Mouse (Mus musculus): ENCODE results near the gene Ppp3ca. TPM values are rescaled to one million over a fixed set of nuclear protein-coding genes. Genes with fewer than 3 reads are reported as not detected.

The Ppp3ca gene
- polyA plus RNA-seq, 1 experiment, result 595 TPM

DNA sequence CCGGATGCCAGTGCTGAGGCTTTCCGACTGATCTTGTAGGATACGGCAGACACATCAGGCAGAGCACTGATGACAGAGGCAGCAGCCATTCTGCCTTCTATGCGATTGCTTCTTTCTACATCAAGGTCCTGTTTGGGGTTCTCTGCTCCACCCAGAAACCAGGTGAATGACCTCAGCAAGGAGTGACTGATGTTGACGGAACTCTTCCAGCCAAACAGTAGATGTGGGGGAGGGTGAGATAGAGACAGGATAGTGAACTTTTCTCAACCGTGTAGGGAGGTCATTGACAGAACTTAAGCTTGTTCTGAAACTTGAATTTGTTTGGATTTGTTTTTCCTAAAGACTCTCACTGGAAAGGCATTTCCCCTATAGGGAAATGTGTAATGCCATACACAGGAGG, 142.2 kb downstream of the Ppp3ca start:
- no peak overlapping the region for H3K27ac ChIP-seq (ENCODE audit: insufficient read depth, low read length)
- no peaks in the 10 kb centered on the region; the same call in 1 of the 2 replicates for H3K4me1 ChIP-seq (ENCODE audit: control insufficient read depth, insufficient read depth, low read length)
- no peak overlapping the region for H3K4me3 ChIP-seq (ENCODE audit: insufficient read depth, low read length)
- no peak for TF ChIP-seq CTCF (IDR thresholded peaks at IDR 0.05; ENCODE audit: extremely low read depth, insufficient read depth, low read length)
- no peak for TF ChIP-seq POLR2A (IDR thresholded peaks at IDR 0.05; ENCODE audit: extremely low read depth, insufficient read depth, low read length)

DNA sequence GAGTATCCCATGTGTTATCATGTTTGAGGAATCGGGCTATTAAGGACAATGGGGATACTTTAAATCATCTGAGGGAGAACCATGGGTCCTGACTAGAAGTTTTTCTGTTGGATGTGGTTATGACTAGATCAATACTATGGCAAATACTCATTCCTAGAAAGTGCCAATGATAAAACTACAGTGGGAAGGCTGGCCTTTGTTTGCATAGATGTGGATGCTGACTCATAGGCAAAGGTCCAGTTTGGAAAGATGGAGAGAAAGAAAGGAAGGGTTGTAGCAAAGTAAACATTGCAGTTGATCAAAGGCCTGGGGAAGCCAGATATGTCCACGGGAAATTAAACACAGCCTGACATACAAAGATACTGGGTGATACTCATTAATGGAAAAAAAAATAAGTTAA, 142.9 kb downstream of the Ppp3ca start:
- H3K27ac ChIP-seq (ENCODE audit: insufficient read depth, low read length), result no peak overlapping the region
- no peak for TF ChIP-seq CTCF (IDR thresholded peaks at IDR 0.05; ENCODE audit: extremely low read depth, insufficient read depth, low read length)
- no peak for TF ChIP-seq POLR2A (IDR thresholded peaks at IDR 0.05; ENCODE audit: extremely low read depth, insufficient read depth, low read length)
- peaks cover 2% of the 10 kb centered on the region for H3K4me1 ChIP-seq (ENCODE audit: control insufficient read depth, insufficient read depth, low read length)

GRCm38 (mm10) chr3:136813886-136814285, 144.0 kb downstream of the Ppp3ca start:
- no peak overlapping the region for H3K27ac ChIP-seq (ENCODE audit: insufficient read depth, low read length)
- H3K4me3 ChIP-seq (ENCODE audit: insufficient read depth, low read length), result no peak overlapping the region
- TF ChIP-seq POLR2A (IDR thresholded peaks at IDR 0.05; ENCODE audit: extremely low read depth, insufficient read depth, low read length), result no peak
- TF ChIP-seq CTCF (IDR thresholded peaks at IDR 0.05; ENCODE audit: extremely low read depth, insufficient read depth, low read length), result no peak
- peaks cover 2% of the 10 kb centered on the region for H3K4me1 ChIP-seq (ENCODE audit: control insufficient read depth, insufficient read depth, low read length)

More for the DNA sequence above, 142.9 kb downstream of the Ppp3ca start:
- no peak overlapping the region for H3K4me3 ChIP-seq (ENCODE audit: insufficient read depth, low read length)

GRCm38 (mm10) chr3:136814916-136815315, 145.0 kb downstream of the Ppp3ca start:
- no peak overlapping the region for H3K4me3 ChIP-seq (ENCODE audit: insufficient read depth, low read length)
- H3K4me1 ChIP-seq (ENCODE audit: control insufficient read depth, insufficient read depth, low read length), result peaks cover 7% of the 10 kb centered on the region
- no peak for TF ChIP-seq POLR2A (IDR thresholded peaks at IDR 0.05; ENCODE audit: extremely low read depth, insufficient read depth, low read length)
- TF ChIP-seq CTCF (IDR thresholded peaks at IDR 0.05; ENCODE audit: extremely low read depth, insufficient read depth, low read length), result no peak
- H3K27ac ChIP-seq (ENCODE audit: insufficient read depth, low read length), result no peak overlapping the region

DNA sequence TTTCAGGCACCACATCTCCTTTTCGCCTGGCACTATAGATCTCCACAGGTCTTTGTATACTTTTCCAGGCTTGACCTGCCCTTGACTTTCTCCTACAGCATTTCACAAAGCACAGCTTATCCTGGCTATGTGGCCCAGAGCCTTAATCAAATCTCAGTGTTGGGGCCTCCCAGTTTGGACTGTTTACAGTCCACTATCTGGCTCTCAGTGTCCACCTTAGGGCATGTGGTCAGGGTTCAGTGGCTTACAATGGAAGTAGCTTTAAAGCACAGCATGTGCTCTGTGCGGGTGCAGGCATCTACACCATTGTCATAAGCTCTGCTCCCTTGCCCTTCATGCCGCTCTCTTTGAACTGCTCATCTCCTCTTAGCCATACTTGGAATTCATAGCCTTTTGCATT, 146.4 kb downstream of the Ppp3ca start:
- H3K4me3 ChIP-seq (ENCODE audit: insufficient read depth, low read length), result no peak overlapping the region
- no peak overlapping the region for H3K27ac ChIP-seq (ENCODE audit: insufficient read depth, low read length)
- no peak for TF ChIP-seq CTCF (IDR thresholded peaks at IDR 0.05; ENCODE audit: extremely low read depth, insufficient read depth, low read length)
- TF ChIP-seq POLR2A (IDR thresholded peaks at IDR 0.05; ENCODE audit: extremely low read depth, insufficient read depth, low read length), result no peak
- peaks cover 13% of the 10 kb centered on the region for H3K4me1 ChIP-seq (ENCODE audit: control insufficient read depth, insufficient read depth, low read length)

GRCm38 (mm10) chr3:136818997-136819396, 149.1 kb downstream of the Ppp3ca start:
- TF ChIP-seq CTCF (IDR thresholded peaks at IDR 0.05; ENCODE audit: extremely low read depth, insufficient read depth, low read length), result no peak
- TF ChIP-seq POLR2A (IDR thresholded peaks at IDR 0.05; ENCODE audit: extremely low read depth, insufficient read depth, low read length), result no peak
- no peak overlapping the region; the same call in 1 of the 2 replicates for H3K27ac ChIP-seq (ENCODE audit: insufficient read depth, low read length)
- peaks cover 13% of the 10 kb centered on the region for H3K4me1 ChIP-seq (ENCODE audit: control insufficient read depth, insufficient read depth, low read length)
- no peak overlapping the region for H3K4me3 ChIP-seq (ENCODE audit: insufficient read depth, low read length)

- H3K27ac ChIP-seq (ENCODE audit: insufficient read depth, low read length), result peak overlapping the region; percentile 56
Observed at GRCm38 (mm10) chr3:136821039-136821438, 151.1 kb downstream of the Ppp3ca start.

GRCm38 (mm10) chr3:136821993-136822392, 152.1 kb downstream of the Ppp3ca start:
- Histone ChIP-seq H3K4me1 (ENCODE audit: control insufficient read depth, insufficient read depth, low read length) (peaks cover 13% of the 10 kb centered on the region), H3K4me3 (ENCODE audit: insufficient read depth, low read length) (no peak overlapping the region), H3K27ac (ENCODE audit: insufficient read depth, low read length) (no peak overlapping the region)
- no peak for TF ChIP-seq CTCF (IDR thresholded peaks at IDR 0.05; ENCODE audit: extremely low read depth, insufficient read depth, low read length)
- TF ChIP-seq POLR2A (IDR thresholded peaks at IDR 0.05; ENCODE audit: extremely low read depth, insufficient read depth, low read length), result no peak

More at GRCm38 (mm10) chr3:136821039-136821438, 151.1 kb downstream of the Ppp3ca start:
- Histone ChIP-seq H3K4me3 (ENCODE audit: insufficient read depth, low read length) (no peak overlapping the region), H3K4me1 (ENCODE audit: control insufficient read depth, insufficient read depth, low read length) (peaks cover 13% of the 10 kb centered on the region)
- TF ChIP-seq POLR2A (IDR thresholded peaks at IDR 0.05; ENCODE audit: extremely low read depth, insufficient read depth, low read length) (no peak), CTCF (IDR thresholded peaks at IDR 0.05; ENCODE audit: extremely low read depth, insufficient read depth, low read length) (no peak)

GRCm38 (mm10) chr3:136822431-136822830, 152.5 kb downstream of the Ppp3ca start:
- no peak overlapping the region for H3K4me3 ChIP-seq (ENCODE audit: insufficient read depth, low read length)
- no peak overlapping the region for H3K27ac ChIP-seq (ENCODE audit: insufficient read depth, low read length)
- TF ChIP-seq CTCF (IDR thresholded peaks at IDR 0.05; ENCODE audit: extremely low read depth, insufficient read depth, low read length) (no peak), POLR2A (IDR thresholded peaks at IDR 0.05; ENCODE audit: extremely low read depth, insufficient read depth, low read length) (no peak)
- H3K4me1 ChIP-seq (ENCODE audit: control insufficient read depth, insufficient read depth, low read length), result peaks cover 11% of the 10 kb centered on the region

DNA sequence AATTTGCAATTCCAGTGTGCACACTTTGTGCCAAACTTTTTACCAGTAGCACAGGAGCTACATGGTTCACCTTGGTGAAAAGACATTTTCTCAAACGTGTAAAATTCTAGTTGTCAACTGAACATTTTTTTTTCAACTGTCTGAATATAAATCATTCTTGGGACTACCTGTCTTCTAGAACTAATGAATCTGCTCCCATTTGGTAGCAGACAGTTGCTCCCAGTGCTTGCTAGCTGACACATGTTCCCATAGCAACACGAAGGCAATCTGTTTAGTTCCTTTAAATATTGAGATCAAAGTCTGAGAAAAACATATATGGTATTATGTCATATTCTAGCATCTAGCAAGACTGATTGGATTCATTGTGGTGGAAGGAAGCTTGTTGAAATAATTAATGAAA, 158.5 kb downstream of the Ppp3ca start:
- H3K4me1 ChIP-seq (ENCODE audit: control insufficient read depth, insufficient read depth, low read length), result peaks cover 6% of the 10 kb centered on the region; the same call in 1 of the 2 replicates
- peak overlapping the region; percentile 54; the same call in 1 of the 2 replicates for H3K27ac ChIP-seq (ENCODE audit: insufficient read depth, low read length)
- H3K4me3 ChIP-seq (ENCODE audit: insufficient read depth, low read length), result no peak overlapping the region
- TF ChIP-seq POLR2A (IDR thresholded peaks at IDR 0.05; ENCODE audit: extremely low read depth, insufficient read depth, low read length) (no peak), CTCF (IDR thresholded peaks at IDR 0.05; ENCODE audit: extremely low read depth, insufficient read depth, low read length) (no peak)
